Mouse (Mus musculus) bone marrow macrophage, adult 2 months (primary cell): ENCODE measurements around the gene Il21r. TPM values are rescaled to one million over a fixed set of nuclear protein-coding genes. Genes with fewer than 3 reads are reported as not detected.

ENCODE experiments used
- H3K27ac ChIP-seq: 2 replicates; pipeline ENCODE4 v1.5.1; 2012; ENCODE audit warnings: low read depth, low read length; ENCODE audit not compliant: insufficient read depth
- H3K4me1 ChIP-seq: 2 replicates; pipeline ENCODE4 v1.6.1; 2012; ENCODE audit warnings: low read length; ENCODE audit not compliant: control insufficient read depth, insufficient read depth
- H3K4me3 ChIP-seq: 2 replicates; pipeline ENCODE4 v1.5.1; 2012; ENCODE audit warnings: mild to moderate bottlenecking, low read length, moderate library complexity; ENCODE audit not compliant: insufficient read depth
- CTCF ChIP-seq: IDR thresholded peaks from 2 replicates; pipeline ENCODE4 v1.5.1; 2012; ENCODE audit warnings: low read depth, mild to moderate bottlenecking, low read length, moderate library complexity
- POLR2A ChIP-seq: IDR thresholded peaks from 2 replicates; pipeline ENCODE4 v1.6.1; 2012; ENCODE audit warnings: mild to moderate bottlenecking, low read depth, low read length, borderline replicate concordance
- polyA plus RNA-seq: library from polyadenylated mRNA; stranded (reverse); fragments of >200 nt; gene quantifications from 2 replicates; pipeline ENCODE4 v1.2.4, GENCODE M21; 2012; ENCODE audit not compliant: missing spikeins, insufficient read depth, insufficient read length

Gene Il21r
- polyA plus RNA-seq, result 37.0 and 37.4 TPM in 2 replicates

DNA sequence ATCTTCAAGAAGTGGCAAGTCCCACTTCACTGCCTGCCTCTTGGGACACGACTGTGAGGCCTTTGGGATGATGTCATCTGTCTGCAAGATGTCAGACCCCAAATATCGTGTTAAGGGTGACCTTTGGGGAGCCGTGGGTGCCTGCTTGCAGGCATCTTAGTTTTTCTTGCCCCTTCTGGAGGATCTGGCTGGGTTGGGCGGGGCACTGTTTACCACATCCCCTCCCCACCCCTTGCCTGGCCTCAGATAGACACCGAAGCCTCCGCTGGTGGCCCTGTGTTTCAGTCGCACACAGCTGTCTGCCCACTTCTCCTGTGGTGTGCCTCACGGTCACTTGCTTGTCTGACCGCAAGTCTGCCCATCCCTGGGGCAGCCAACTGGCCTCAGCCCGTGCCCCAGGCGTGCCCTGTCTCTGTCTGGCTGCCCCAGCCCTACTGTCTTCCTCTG, at the start of gene Il21r:
Il21r (plus strand) TSS at position 245 of the 447 bp plus-strand sequence.
- Histone ChIP-seq H3K4me3 (no peak within 1 kb of the TSS), H3K27ac (peak within 1 kb of the TSS; percentile 69; the same call in 1 of the 2 replicates), H3K4me1 (peaks cover 57% of the 10 kb centered on the region)
- no peak for TF ChIP-seq POLR2A

DNA sequence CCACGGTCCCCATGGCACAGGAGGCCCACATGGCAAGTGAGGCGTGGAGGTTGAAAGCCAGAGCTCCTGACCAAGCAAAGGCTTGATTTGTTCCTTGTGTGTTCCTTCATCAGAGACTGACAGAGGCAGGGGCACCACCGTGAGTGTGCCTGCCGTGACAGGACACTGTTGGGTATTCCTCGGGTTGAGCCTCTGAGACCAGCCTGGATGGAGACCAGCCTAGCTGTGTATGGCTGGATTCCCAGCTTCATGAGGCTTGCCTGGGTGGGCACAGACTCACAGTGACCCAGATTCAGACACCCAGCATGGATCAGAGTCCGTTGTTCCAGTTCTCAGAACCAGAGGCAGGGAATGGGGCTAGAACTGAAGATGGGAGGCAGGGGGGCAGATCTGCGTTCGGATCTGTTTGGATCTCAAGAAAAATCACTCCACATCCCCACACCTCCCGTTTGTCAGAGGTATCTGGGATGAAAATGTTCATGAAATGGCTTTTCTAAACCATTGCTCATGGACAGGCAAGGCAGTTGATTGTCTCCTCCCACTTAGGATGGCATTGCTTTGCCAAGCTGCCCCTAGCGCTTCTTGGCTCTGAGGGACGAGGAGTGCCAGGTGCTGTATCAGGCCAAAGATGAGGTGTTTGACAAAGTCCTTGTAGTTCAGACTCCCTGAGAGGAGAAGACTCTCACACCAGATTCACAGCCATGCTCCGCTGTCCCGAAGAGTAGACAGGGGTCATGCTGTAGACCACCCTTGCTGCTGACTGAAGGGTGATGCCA, 49.4 kb upstream of the Il21r start:
- TF ChIP-seq POLR2A, result no peak
- TF ChIP-seq CTCF, result no peak
- H3K27ac ChIP-seq, result no peak overlapping the region
- peaks cover 61% of the 10 kb centered on the region for H3K4me1 ChIP-seq
- H3K4me3 ChIP-seq, result peak overlapping the region; percentile 63

GRCm38 (mm10) chr7:125554456-125555114, 48.6 kb upstream of the Il21r start:
- peak overlapping the region; percentile 90 for H3K27ac ChIP-seq
- peaks cover 63% of the 10 kb centered on the region for H3K4me1 ChIP-seq
- peak overlapping the region; percentile 19 for H3K4me3 ChIP-seq
- TF ChIP-seq POLR2A, result no peak
- no peak for TF ChIP-seq CTCF

- peaks cover 62% of the 10 kb centered on the region for H3K4me1 ChIP-seq
- H3K4me3 ChIP-seq, result peak overlapping the region; percentile 19
- TF ChIP-seq POLR2A (no peak), CTCF (no peak)
- peak overlapping the region; percentile 90 for H3K27ac ChIP-seq
These were observed 47.8 kb upstream of the Il21r start for GRCm38 (mm10) chr7:125555351-125555872.

GRCm38 (mm10) chr7:125556096-125556495, 47.1 kb upstream of the Il21r start:
- Histone ChIP-seq H3K4me3 (no peak overlapping the region), H3K27ac (peak overlapping the region; percentile 43; the same call in 1 of the 2 replicates), H3K4me1 (peaks cover 63% of the 10 kb centered on the region)
- TF ChIP-seq POLR2A, result no peak
- TF ChIP-seq CTCF, result no peak

DNA sequence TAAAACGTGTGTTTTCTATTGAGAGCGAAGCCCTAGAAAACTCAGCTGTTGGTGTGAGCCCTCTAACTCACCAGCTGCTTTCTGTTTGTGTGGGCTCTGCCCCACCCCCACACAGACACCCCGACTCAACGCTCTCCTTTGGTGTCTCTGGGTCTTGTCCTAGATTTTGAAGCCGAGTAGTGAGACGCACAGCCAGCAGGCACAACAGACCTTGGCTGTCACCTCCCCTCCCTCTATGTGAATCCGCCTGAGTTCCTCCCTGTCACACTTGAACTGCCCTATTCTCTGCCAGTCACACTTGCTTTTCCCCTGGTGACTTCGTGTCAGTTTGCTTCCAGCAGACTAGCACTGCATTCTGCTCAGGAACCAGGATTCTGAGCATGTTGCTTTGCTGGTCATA, 46.4 kb upstream of the Il21r start:
- peaks cover 62% of the 10 kb centered on the region for H3K4me1 ChIP-seq
- no peak overlapping the region for H3K4me3 ChIP-seq
- no peak for TF ChIP-seq CTCF
- no peak overlapping the region for H3K27ac ChIP-seq

- H3K27ac ChIP-seq, result no peak overlapping the region
- TF ChIP-seq CTCF, result no peak
- no peak for TF ChIP-seq POLR2A
- H3K4me1 ChIP-seq, result peaks cover 65% of the 10 kb centered on the region
- H3K4me3 ChIP-seq, result no peak overlapping the region
These were observed 44.8 kb upstream of the Il21r start for GRCm38 (mm10) chr7:125558401-125558945.

DNA sequence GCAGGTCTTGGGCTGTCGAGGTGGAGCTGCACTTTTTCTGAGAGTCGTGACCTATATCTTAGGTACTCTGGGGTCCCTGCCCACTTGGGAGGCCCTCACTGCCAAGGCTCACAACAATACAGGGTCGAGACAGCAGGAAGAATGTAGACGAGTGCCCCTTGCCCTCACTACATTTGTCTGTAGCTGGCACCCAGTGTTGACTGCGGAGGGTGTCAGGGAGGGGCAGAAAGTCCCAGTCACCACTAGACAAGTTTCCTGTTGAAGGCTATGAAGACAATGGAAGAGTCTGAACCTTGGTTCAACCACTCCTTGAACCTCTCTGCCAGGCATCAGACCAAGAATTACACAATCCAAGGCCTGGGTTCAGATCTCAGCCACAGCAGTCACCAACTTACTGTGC, 44.2 kb upstream of the Il21r start:
- H3K4me1 ChIP-seq, result peaks cover 59% of the 10 kb centered on the region
- no peak for TF ChIP-seq POLR2A
- TF ChIP-seq CTCF, result no peak
- no peak overlapping the region for H3K27ac ChIP-seq
- H3K4me3 ChIP-seq, result no peak overlapping the region

GRCm38 (mm10) chr7:125559537-125559936, 43.7 kb upstream of the Il21r start:
- TF ChIP-seq CTCF (no peak), POLR2A (no peak)
- Histone ChIP-seq H3K4me3 (no peak overlapping the region), H3K4me1 (peaks cover 57% of the 10 kb centered on the region), H3K27ac (no peak overlapping the region)
